Mouse (Mus musculus) erythroblast, embryonic 14.5 days (primary cell): ENCODE results near the gene Samd13.

Experiments used
- GATA1 ChIP-seq: IDR thresholded peaks from 2 replicates; pipeline ENCODE4 v1.6.1; 2012; ENCODE audit warnings: low read length, inconsistent platforms, mixed read lengths
- TAL1 ChIP-seq: IDR thresholded peaks from 3 replicates; pipeline ENCODE4 v1.6.1; 2012; ENCODE audit warnings: low read length, inconsistent platforms, mixed read lengths

DNA sequence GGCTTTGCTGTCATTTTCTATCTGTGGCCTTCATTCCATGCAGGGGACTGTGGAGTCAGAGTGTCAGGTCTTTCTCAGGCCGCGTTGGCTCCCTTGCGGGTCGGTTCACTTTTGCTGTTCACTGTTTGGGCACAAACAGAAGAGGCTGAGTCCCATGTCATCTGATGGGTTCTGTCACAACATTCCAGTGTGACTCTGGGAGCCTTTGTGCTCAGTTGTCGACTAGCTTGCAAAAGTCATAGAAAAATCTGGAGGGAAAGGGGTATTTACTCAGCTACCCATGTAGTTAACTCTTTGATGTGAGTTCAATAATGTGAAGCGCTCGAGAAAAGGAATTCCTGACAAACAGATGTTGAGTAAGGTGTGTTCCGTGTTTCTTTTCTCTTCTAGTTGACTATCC is 89.0 kb downstream of the Samd13 start:
- TF ChIP-seq GATA1 (no peak), TAL1 (no peak)
